Mouse (Mus musculus): ENCODE results near the gene Prpf6.

The Prpf6 gene

GRCm38 (mm10) chr2:181696801-181697420 lies 105.2 kb downstream of the Prpf6 start:
- in situ Hi-C loops (cut with MboI; ENCODE audit: low pct_unique_long_range_greater_than_20kb in 1 of 2, low sequenced_read_pairs in 2 of 2, unreplicated experiment in 1 of 2): no loop called here

- in situ Hi-C loops (cut with MboI; ENCODE audit: low pct_unique_long_range_greater_than_20kb in 1 of 2, low sequenced_read_pairs in 2 of 2, unreplicated experiment in 1 of 2): no loop called here
These were observed 106.6 kb downstream of the Prpf6 start, which contains the start of gene Lkaaear1 for GRCm38 (mm10) chr2:181698241-181698640. Lkaaear1 (minus strand) TSS chr2:181698442.
